Mouse (Mus musculus) heart, postnatal 0 days (tissue): ENCODE data around the gene Cmah. TPM values are rescaled to one million over a fixed set of nuclear protein-coding genes. Genes with fewer than 3 reads are reported as not detected.

Source experiments
- ATAC-seq: fragments of 200-750 bp; cut with Nextera tagmentation; 2 replicates; pipeline ENCODE4 v1.8.0; 2017; ENCODE audit warnings: low read depth, moderate number of reproducible peaks, moderate library complexity; ENCODE audit not compliant: insufficient read depth
- DNase-seq: peaks from one replicate; pipeline ENCODE4 v3.0.0-alpha.2; 2016; ENCODE audit warnings: low spot score
- H3K27ac ChIP-seq: fragments of 300-500 bp; sonication (generic); 2 replicates; pipeline ENCODE4 v1.5.1; 2014; ENCODE audit warnings: low read depth, mild to moderate bottlenecking
- H3K27me3 ChIP-seq: fragments of 300-500 bp; sonication (generic); 2 replicates; pipeline ENCODE4 v1.6.1; 2014; ENCODE audit warnings: low read length, mixed read lengths; ENCODE audit not compliant: control insufficient read depth, insufficient read depth
- H3K36me3 ChIP-seq: fragments of 300-500 bp; sonication (generic); replicated peaks from 2 replicates; pipeline ENCODE4 v1.6.1; 2014; ENCODE audit warnings: low read length, mixed read lengths; ENCODE audit not compliant: control insufficient read depth, insufficient read depth
- H3K4me1 ChIP-seq: fragments of 300-500 bp; sonication (generic); 2 replicates; pipeline ENCODE4 v1.6.1; 2014; ENCODE audit warnings: antibody characterized with exemption; ENCODE audit not compliant: control insufficient read depth, insufficient read depth
- H3K4me2 ChIP-seq: fragments of 300-500 bp; sonication (generic); 2 replicates; pipeline ENCODE4 v1.6.1; 2014; ENCODE audit warnings: low read depth, mild to moderate bottlenecking, low read length, moderate library complexity
- H3K4me3 ChIP-seq: fragments of 300-500 bp; sonication (generic); 2 replicates; pipeline ENCODE4 v1.5.1; 2014; ENCODE audit warnings: low read depth, low read length
- H3K9ac ChIP-seq: fragments of 300-500 bp; sonication (generic); replicated peaks from 2 replicates; pipeline ENCODE4 v1.6.1; 2014; ENCODE audit warnings: low read depth, low read length, mixed read lengths
- H3K9me3 ChIP-seq: fragments of 300-500 bp; sonication (generic); replicated peaks from 2 replicates; pipeline ENCODE4 v1.6.1; 2016; ENCODE audit warnings: low read length; ENCODE audit not compliant: control insufficient read depth
- CTCF ChIP-seq: IDR thresholded peaks from 2 replicates; pipeline ENCODE4 v1.5.1; 2016; ENCODE audit warnings: antibody characterized with exemption, control low read depth, low read depth
- EP300 ChIP-seq: IDR thresholded peaks from 2 replicates; pipeline ENCODE4 v1.6.1; 2016; ENCODE audit warnings: antibody characterized with exemption, low read depth
- WGBS: fragments of 180-500 bp; shearing (Covaris S2); extraction: QIAGEN DNeasy Blood & Tissue Kit; methylation state at CpG from one replicate; pipeline ENCODE4 v1.1.7; 2014; 5-methylcytosine and 5-hydroxymethylcytosine counted together
- polyA plus RNA-seq: library from polyadenylated mRNA; unstranded; fragments of >200 nt; fragmentation: Nextera tagmentation; extraction: Ambion mirVana; gene quantifications from 2 replicates; pipeline ENCODE4 v1.2.1, GENCODE M21; 2015
- total RNA-seq: library from RNA; depleted of rRNA; stranded (reverse); fragments of >200 nt; gene quantifications from 2 replicates; pipeline ENCODE4 v1.2.3, GENCODE M21; 2014; ENCODE audit warnings: low replicate concordance

Cmah gene
- total and polyA plus RNA-seq, 2 experiments from 2014 or later = 0.15 TPM; not detected in 1

DNA sequence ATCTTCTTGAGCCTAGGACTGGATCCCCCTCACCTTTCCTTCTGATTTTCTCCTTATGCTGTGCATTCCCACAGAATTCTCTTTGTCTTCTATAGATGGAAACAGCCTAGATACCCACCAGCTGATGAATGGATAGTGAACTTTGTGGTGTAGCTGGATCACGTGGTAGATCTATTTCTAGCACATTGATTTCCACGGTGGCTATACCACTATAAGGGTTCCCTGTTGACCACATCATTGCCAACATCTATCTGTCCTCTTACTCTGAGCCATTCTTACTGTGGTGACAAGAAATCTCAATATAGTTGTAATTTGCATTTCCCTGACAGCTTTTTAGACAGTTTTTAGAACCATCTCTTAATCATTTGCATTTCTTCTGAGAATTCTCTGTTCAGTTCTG, 124.3 kb downstream of the Cmah start:
- H3K4me3 ChIP-seq = no peak overlapping the region
- H3K9ac ChIP-seq = no peak overlapping the region
- no peak for TF ChIP-seq EP300
- no peak for TF ChIP-seq CTCF
- no peak overlapping the region for H3K27ac ChIP-seq
- no peak for ATAC-seq
- H3K4me2 ChIP-seq = no peak overlapping the region
- 36% methylated on average over 2 of the region's 2 CpGs for WGBS
- no peaks in the 10 kb centered on the region for H3K9me3 ChIP-seq
- H3K36me3 ChIP-seq = no peaks in the 10 kb centered on the region
- no peaks in the 10 kb centered on the region for H3K27me3 ChIP-seq
- DNase-seq = no peak
- no peaks in the 10 kb centered on the region for H3K4me1 ChIP-seq

DNA sequence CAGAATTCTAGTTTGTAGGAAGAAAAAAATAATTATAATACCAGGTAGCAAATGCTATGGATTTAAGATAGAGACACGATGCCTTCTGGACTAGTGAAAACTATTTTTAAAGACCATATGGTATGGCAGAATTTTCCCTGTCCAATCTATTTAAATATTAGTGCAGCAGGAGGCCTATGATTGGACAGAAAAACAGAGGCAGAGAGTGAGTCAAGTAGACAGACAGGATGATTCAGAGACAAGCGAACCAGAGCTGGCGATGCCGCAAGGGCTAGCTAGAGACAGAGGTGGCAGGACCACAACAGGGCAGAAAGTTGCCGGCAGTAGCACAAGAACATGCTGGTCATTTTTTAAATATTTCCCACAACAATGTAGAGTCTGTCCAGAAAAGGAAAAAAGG, 126.5 kb downstream of the Cmah start:
- H3K4me3 ChIP-seq = no peak overlapping the region
- DNase-seq = no peak
- H3K9ac ChIP-seq = no peak overlapping the region
- no peaks in the 10 kb centered on the region for H3K36me3 ChIP-seq
- 77% methylated on average over 5 of the region's 5 CpGs for WGBS
- no peak overlapping the region for H3K27ac ChIP-seq
- no peaks in the 10 kb centered on the region for H3K4me1 ChIP-seq
- H3K9me3 ChIP-seq = no peaks in the 10 kb centered on the region
- no peak for ATAC-seq
- TF ChIP-seq CTCF = no peak
- no peak for TF ChIP-seq EP300
- no peak overlapping the region for H3K4me2 ChIP-seq
- H3K27me3 ChIP-seq = no peaks in the 10 kb centered on the region

DNA sequence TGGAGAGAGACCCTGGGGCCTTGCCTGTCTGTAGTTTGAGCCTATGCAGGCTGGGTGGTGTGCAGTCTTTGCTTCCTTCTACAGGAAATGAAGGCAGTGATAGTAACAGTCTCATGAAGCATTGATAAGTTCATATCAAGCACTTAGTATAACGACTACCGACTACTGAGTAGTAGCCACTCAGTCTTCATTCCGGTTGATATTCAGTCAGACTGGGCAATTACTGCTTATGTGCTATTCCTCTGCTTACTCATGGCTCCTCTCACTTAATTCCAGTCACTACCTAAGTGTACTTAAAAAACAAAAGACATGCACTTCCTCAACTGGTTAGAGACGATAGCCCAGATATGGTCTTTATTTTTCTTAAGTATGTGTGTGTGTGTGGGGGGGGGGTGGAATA, 129.2 kb downstream of the Cmah start:
- WGBS = 44% methylated on average over 4 of the region's 4 CpGs
- H3K36me3 ChIP-seq = no peaks in the 10 kb centered on the region
- no peaks in the 10 kb centered on the region for H3K27me3 ChIP-seq
- H3K9ac ChIP-seq = no peak overlapping the region
- TF ChIP-seq CTCF (no peak), EP300 (no peak)
- H3K27ac ChIP-seq = no peak overlapping the region
- H3K4me2 ChIP-seq = no peak overlapping the region
- H3K9me3 ChIP-seq = no peaks in the 10 kb centered on the region
- DNase-seq (no peak), ATAC-seq (no peak)
- no peaks in the 10 kb centered on the region for H3K4me1 ChIP-seq
- no peak overlapping the region for H3K4me3 ChIP-seq

DNA sequence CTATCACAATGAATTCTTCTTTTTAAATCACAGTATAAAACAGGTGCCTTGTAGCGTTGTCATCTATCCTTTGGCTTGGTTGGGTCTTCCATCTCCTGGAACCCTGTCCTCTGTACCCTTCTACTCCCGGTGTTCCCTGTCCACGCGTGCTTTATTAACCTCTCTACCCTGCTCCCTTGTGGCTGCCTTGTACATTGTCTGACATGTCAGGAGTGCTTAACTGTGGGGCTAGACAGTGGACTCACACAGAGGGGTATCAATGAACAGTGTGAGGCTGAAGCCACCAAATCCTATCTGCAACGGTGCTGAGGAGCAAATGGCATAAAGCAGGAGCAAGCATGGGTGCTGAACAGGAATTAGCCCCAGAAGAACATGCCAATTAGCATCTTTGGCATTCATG, 133.3 kb downstream of the Cmah start:
- Histone ChIP-seq H3K4me1 (no peaks in the 10 kb centered on the region), H3K27me3 (no peaks in the 10 kb centered on the region), H3K36me3 (no peaks in the 10 kb centered on the region), H3K9me3 (no peaks in the 10 kb centered on the region), H3K4me3 (no peak overlapping the region), H3K4me2 (no peak overlapping the region), H3K27ac (no peak overlapping the region), H3K9ac (no peak overlapping the region)
- TF ChIP-seq CTCF (no peak), EP300 (no peak)
- 82% methylated on average over 5 of the region's 5 CpGs for WGBS
- DNase-seq = no peak
- no peak for ATAC-seq

DNA sequence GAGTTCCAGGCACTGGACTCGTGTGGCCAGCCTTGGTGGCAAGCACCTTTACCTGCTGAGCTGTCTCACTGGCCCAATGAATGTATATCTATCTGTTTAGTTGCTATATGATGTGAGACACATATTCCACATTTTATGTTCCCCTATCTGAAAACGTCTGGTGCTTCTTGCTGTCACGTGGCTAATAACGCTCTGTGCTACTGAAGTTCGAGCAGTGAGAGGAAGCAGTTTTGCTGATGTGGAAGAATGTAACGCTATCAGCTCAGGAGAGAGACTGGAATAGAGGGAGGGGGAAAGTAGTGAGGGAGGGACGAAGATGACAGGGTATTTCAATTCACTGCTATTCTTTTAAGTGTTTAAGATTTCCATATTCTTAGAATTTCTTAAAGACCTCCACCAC, 136.6 kb downstream of the Cmah start:
- Histone ChIP-seq H3K27ac (no peak overlapping the region), H3K4me1 (no peaks in the 10 kb centered on the region), H3K27me3 (no peaks in the 10 kb centered on the region), H3K4me3 (no peak overlapping the region), H3K9ac (no peak overlapping the region), H3K36me3 (no peaks in the 10 kb centered on the region), H3K9me3 (no peaks in the 10 kb centered on the region), H3K4me2 (no peak overlapping the region)
- ATAC-seq = no peak
- DNase-seq = no peak
- no peak for TF ChIP-seq CTCF
- no peak for TF ChIP-seq EP300
- WGBS = 48% methylated on average over 7 of the region's 7 CpGs

DNA sequence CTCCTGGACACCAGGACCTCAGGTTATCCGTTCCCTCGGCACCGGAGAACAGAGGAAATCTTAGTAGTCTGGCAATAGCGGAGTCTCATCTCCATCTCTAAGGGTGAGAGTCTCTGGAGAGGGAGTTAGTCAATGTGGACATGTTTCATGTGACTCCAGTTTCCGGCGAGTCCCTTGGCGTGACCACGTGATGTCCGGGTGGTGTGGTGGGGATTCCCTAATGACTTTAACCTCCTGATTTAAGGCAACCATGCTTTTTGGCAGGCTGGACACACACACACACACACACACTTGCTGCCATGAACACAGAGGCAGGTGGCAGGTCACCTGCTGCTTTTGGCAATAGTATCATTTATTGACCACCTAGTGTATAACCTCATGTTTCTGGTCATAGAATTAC, 138.8 kb downstream of the Cmah start:
- H3K9me3 ChIP-seq = no peaks in the 10 kb centered on the region
- no peak for DNase-seq
- no peak overlapping the region for H3K27ac ChIP-seq
- no peak overlapping the region for H3K4me3 ChIP-seq
- H3K36me3 ChIP-seq = no peaks in the 10 kb centered on the region
- no peak for ATAC-seq
- H3K9ac ChIP-seq = no peak overlapping the region
- H3K4me2 ChIP-seq = no peak overlapping the region
- H3K4me1 ChIP-seq = no peaks in the 10 kb centered on the region
- no peak for TF ChIP-seq EP300
- no peak for TF ChIP-seq CTCF
- 94% methylated on average over 9 of the region's 9 CpGs for WGBS
- no peaks in the 10 kb centered on the region for H3K27me3 ChIP-seq
